Comparison of ENCODE assay signal across 8 mouse cellular contexts in genomic region chr13:19158484-19158883, GRCm38 (mm10).
DNase-seq lines count a peak whose midpoint lies in the region; ATAC-seq and TF ChIP-seq lines count a peak whose summit lies in the region.

No protein-coding gene starts in this region.

- 42% methylated on average over 4 of the region's 4 CpGs for WGBS in hindbrain, embryonic 10.5 days
- WGBS in hindbrain, embryonic 12.5 days = 38% methylated on average over 4 of the region's 4 CpGs
- WGBS in liver, postnatal 0 days (ENCODE audit: insufficient replicate concordance) = 22% methylated on average over 4 of the region's 4 CpGs

- TF ChIP-seq EP300 in liver, postnatal 0 days (IDR thresholded peaks at IDR 0.05; ENCODE audit: low read depth) = no peak

- DNase-seq in hindbrain, embryonic 10.5 days (ENCODE audit: low spot score) = peak; percentile 20
- DNase-seq in 3T3-L1 (ENCODE audit: low read depth, low spot score) = peak; percentile 65
- peak; percentile 7 for DNase-seq in MEL-GATA-1-ER (ENCODE audit: extremely low read depth, low read depth)
- DNase-seq in cerebellum, postnatal 36 days = peak; percentile 49 to 81
- DNase-seq in liver, postnatal 0 days = peak; percentile 30
- DNase-seq in telencephalon, adult 2 months (ENCODE audit: low read depth, low spot score) = peak; percentile 26

- no peak overlapping the region for H3K9ac ChIP-seq in hindbrain, embryonic 12.5 days
- no peak overlapping the region for H3K9ac ChIP-seq in liver, postnatal 0 days (replicated peaks)

- peak; percentile 83 for TF ChIP-seq CTCF in liver, postnatal 0 days (IDR thresholded peaks at IDR 0.05; ENCODE audit: low read depth)

- no peaks in the 10 kb centered on the region for H3K36me3 ChIP-seq in hindbrain, embryonic 10.5 days
- no peaks in the 10 kb centered on the region for H3K36me3 ChIP-seq in hindbrain, embryonic 12.5 days
- no peaks in the 10 kb centered on the region for H3K36me3 ChIP-seq in liver, postnatal 0 days (replicated peaks; ENCODE audit: insufficient read depth, low read length)

- H3K4me2 ChIP-seq in hindbrain, embryonic 12.5 days (replicated peaks) = no peak overlapping the region
- H3K4me2 ChIP-seq in liver, postnatal 0 days (ENCODE audit: low read depth, low read length) = no peak overlapping the region

- H3K4me3 ChIP-seq in hindbrain, embryonic 10.5 days = no peak overlapping the region
- no peak overlapping the region for H3K4me3 ChIP-seq in hindbrain, embryonic 12.5 days
- no peak overlapping the region for H3K4me3 ChIP-seq in liver, postnatal 0 days (ENCODE audit: low read depth, low read length)

- no peaks in the 10 kb centered on the region for H3K27me3 ChIP-seq in hindbrain, embryonic 10.5 days (ENCODE audit: insufficient read depth, poor library complexity, severe bottlenecking)
- H3K27me3 ChIP-seq in hindbrain, embryonic 12.5 days = no peaks in the 10 kb centered on the region
- no peaks in the 10 kb centered on the region for H3K27me3 ChIP-seq in liver, postnatal 0 days (ENCODE audit: insufficient read depth, low read length)

- no peak for ATAC-seq in hindbrain, embryonic 12.5 days (ENCODE audit: low FRiP score)
- peak; percentile 30 to 72; a peak in 1 of 4 replicates for ATAC-seq in hematopoietic stem cell, adult 5-6 weeks (replicated peaks in 1 of 2; ENCODE audit: insufficient read depth in 1 of 2, low FRiP score in 2 of 2, low TSS enrichment in 1 of 2, low read depth in 1 of 2, poor library complexity in 2 of 2, severe bottlenecking in 2 of 2)
- ATAC-seq in liver, postnatal 0 days = no peak

- H3K9me3 ChIP-seq in hindbrain, embryonic 10.5 days = no peaks in the 10 kb centered on the region
- no peaks in the 10 kb centered on the region for H3K9me3 ChIP-seq in hindbrain, embryonic 12.5 days (replicated peaks)
- no peaks in the 10 kb centered on the region for H3K9me3 ChIP-seq in liver, postnatal 0 days (ENCODE audit: low read length)

- H3K27ac ChIP-seq in hindbrain, embryonic 10.5 days = no peak overlapping the region
- no peak overlapping the region for H3K27ac ChIP-seq in hindbrain, embryonic 12.5 days
- no peak overlapping the region for H3K27ac ChIP-seq in liver, postnatal 0 days (ENCODE audit: low read depth)

- H3K4me1 ChIP-seq in hindbrain, embryonic 10.5 days (replicated peaks) = no peaks in the 10 kb centered on the region
- no peaks in the 10 kb centered on the region for H3K4me1 ChIP-seq in hindbrain, embryonic 12.5 days
- H3K4me1 ChIP-seq in liver, postnatal 0 days (ENCODE audit: insufficient read depth) = no peaks in the 10 kb centered on the region

Comparison
In these comparisons a context has a peak if more than half of its experiments do, and no peak if none do; other contexts are left out.
1. DNase-seq: peak in every context shown above with its lines; median percentile 65 in 3T3-L1; 65 in cerebellum, postnatal 36 days; 30 in liver, postnatal 0 days; 26 in telencephalon, adult 2 months; 20 in hindbrain, embryonic 10.5 days; 7 in MEL-GATA-1-ER.
2. ATAC-seq: peak in hematopoietic stem cell, adult 5-6 weeks (2 of 2); none in hindbrain, embryonic 12.5 days (single experiment) and liver, postnatal 0 days (single experiment).